Mouse (Mus musculus) intestine, embryonic 16.5 days (tissue): Measurements from ENCODE around the gene Ehd1. TPM values are rescaled to one million over a fixed set of nuclear protein-coding genes. Genes with fewer than 3 reads are reported as not detected.

Experiments used
- ATAC-seq: fragments of 200-750 bp; cut with Nextera tagmentation; 2 replicates; pipeline ENCODE4 v1.8.0; 2017; ENCODE audit warnings: moderate TSS enrichment, moderate library complexity
- H3K27ac ChIP-seq: fragments of 300-500 bp; sonication (generic); 2 replicates; pipeline ENCODE4 v1.5.1; 2014; ENCODE audit warnings: mild to moderate bottlenecking, low read length
- H3K27me3 ChIP-seq: fragments of 300-500 bp; sonication (generic); replicated peaks from 2 replicates; pipeline ENCODE4 v1.6.1; 2014; ENCODE audit warnings: low read length, control low read depth, mixed read lengths; ENCODE audit not compliant: control insufficient read depth, insufficient read depth
- H3K36me3 ChIP-seq: fragments of 300-500 bp; sonication (generic); 2 replicates; pipeline ENCODE4 v1.6.1; 2014; ENCODE audit warnings: low read length, control low read depth; ENCODE audit not compliant: control insufficient read depth, insufficient read depth
- H3K4me1 ChIP-seq: fragments of 300-500 bp; sonication (generic); 2 replicates; pipeline ENCODE4 v1.6.1; 2014; ENCODE audit warnings: low read length, control low read depth, mixed read lengths; ENCODE audit not compliant: control insufficient read depth, insufficient read depth
- H3K4me2 ChIP-seq: fragments of 300-500 bp; sonication (generic); 2 replicates; pipeline ENCODE4 v1.6.1; 2014; ENCODE audit warnings: low read depth, low read length, control low read depth
- H3K4me3 ChIP-seq: fragments of 300-500 bp; sonication (generic); 2 replicates; pipeline ENCODE4 v1.5.1; 2014; ENCODE audit warnings: mild to moderate bottlenecking, low read length
- H3K9ac ChIP-seq: fragments of 300-500 bp; sonication (generic); 2 replicates; pipeline ENCODE4 v1.6.1; 2014; ENCODE audit warnings: low read depth, low read length
- H3K9me3 ChIP-seq: fragments of 300-500 bp; sonication (generic); 2 replicates; pipeline ENCODE4 v1.6.1; 2016; ENCODE audit warnings: low read length, control low read depth; ENCODE audit not compliant: control insufficient read depth
- WGBS: fragments of 180-500 bp; shearing (Covaris S2); extraction: QIAGEN DNeasy Blood & Tissue Kit; methylation state at CpG from one replicate; pipeline ENCODE4 v1.1.7; 2014; 5-methylcytosine and 5-hydroxymethylcytosine counted together
- polyA plus RNA-seq: library from polyadenylated mRNA; unstranded; fragments of >200 nt; fragmentation: Nextera tagmentation; extraction: Ambion mirVana; gene quantifications from 2 replicates; pipeline ENCODE4 v1.2.1, GENCODE M21; 2015

Ehd1 gene
- polyA plus RNA-seq, 1 experiment from 2014 or later: 135 TPM

DNA sequence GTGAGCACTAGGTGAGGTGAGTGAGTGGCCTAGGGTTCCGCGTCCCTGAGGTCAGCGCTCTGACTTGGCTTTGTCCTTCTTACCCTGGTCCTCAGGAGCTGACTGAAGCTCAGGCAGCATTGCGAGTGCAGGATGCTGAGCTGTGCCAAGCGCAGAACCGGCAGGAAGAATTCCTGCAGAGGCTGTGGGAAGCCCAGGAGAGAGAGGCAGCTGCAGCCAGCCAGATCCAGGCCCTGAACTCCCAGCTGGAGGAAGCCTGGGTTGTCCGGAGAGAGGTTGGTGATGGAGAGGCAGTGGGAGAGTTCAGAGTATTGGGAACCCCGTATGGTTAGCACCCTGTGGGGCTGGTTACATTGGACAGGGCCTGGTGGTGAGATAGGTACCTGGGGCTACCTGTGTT lies 37.3 kb downstream of the Ehd1 start:
- Histone ChIP-seq H3K9ac (no peak overlapping the region), H3K9me3 (no peaks in the 10 kb centered on the region), H3K36me3 (peaks cover 44% of the 10 kb centered on the region), H3K4me3 (no peak overlapping the region), H3K27ac (no peak overlapping the region), H3K4me2 (no peak overlapping the region), H3K27me3 (no peaks in the 10 kb centered on the region), H3K4me1 (no peaks in the 10 kb centered on the region)
- no peak for ATAC-seq
- 90% methylated on average over 8 of the region's 8 CpGs for WGBS

DNA sequence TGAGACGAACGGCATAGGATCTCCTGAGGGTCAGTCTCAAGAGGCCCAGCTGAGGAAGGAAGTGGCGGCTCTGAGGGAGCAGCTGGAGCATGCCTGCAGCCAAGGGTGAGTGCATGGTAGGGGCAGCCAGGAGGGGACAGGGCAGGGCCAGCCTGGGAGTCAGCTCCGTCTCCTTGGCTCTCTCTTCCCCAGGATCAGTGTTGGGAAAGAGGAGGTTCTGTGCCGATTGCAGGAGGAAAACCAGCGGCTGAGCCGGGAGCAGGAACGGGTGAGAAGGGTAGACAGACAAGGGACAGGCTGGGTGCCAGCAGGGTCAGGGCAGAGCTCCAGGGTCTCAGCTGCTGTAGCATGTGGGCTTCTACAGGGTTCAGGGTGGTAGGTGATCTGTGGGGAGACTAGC lies 38.0 kb downstream of the Ehd1 start:
- Histone ChIP-seq H3K4me3 (no peak overlapping the region), H3K4me1 (no peaks in the 10 kb centered on the region), H3K4me2 (no peak overlapping the region), H3K36me3 (peaks cover 44% of the 10 kb centered on the region), H3K27me3 (no peaks in the 10 kb centered on the region), H3K27ac (no peak overlapping the region), H3K9me3 (no peaks in the 10 kb centered on the region), H3K9ac (no peak overlapping the region)
- WGBS: 78% methylated on average over 8 of the region's 8 CpGs
- no peak for ATAC-seq

DNA sequence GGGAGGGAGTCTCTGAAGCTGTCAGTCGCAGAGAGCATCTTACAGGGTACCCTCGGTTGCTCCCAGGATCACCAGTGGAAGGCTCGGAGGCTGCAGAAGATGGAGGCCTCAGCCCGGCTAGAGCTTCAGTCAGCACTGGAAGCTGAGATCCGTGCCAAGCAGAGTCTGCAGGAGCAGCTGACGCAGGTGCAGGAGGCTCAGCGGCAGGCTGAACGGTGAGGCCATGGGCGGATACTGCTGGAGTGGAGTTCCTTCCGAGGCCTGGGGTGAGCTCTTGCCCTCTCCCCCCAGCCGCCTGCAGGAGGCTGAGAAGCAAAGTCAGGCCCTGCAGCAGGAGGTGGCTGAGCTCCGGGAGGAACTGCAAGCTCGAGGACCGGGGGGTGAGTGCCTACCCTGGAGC lies 39.0 kb downstream of the Ehd1 start:
- no peak for ATAC-seq
- Histone ChIP-seq H3K4me3 (no peak overlapping the region), H3K9me3 (no peaks in the 10 kb centered on the region), H3K36me3 (peaks cover 43% of the 10 kb centered on the region), H3K27me3 (no peaks in the 10 kb centered on the region), H3K9ac (no peak overlapping the region), H3K4me2 (no peak overlapping the region), H3K27ac (no peak overlapping the region), H3K4me1 (no peaks in the 10 kb centered on the region)
- WGBS: 74% methylated on average over 14 of the region's 14 CpGs

DNA sequence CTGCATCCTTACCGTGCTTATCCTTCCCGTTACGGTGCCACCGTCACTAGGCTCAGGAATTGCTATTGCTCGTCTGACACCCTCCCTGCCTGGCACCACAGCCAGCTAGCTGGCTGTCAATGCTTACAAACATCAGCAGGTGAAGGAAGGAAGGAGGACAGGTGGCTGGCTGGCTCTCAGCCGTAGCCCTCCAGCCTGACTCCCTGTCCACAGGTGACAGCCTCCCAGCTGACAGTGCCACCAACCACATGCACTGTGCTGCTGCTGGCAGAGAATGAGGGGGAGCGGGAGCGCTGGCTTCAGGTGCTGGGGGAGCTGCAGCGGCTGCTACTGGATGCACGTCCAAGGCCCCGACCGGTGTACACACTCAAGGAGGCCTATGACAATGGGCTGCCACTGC lies 41.6 kb downstream of the Ehd1 start:
- H3K9ac ChIP-seq: no peak overlapping the region
- no peaks in the 10 kb centered on the region for H3K4me1 ChIP-seq
- no peak overlapping the region for H3K27ac ChIP-seq
- no peaks in the 10 kb centered on the region for H3K9me3 ChIP-seq
- no peaks in the 10 kb centered on the region for H3K27me3 ChIP-seq
- ATAC-seq: no peak
- WGBS: 91% methylated on average over 12 of the region's 12 CpGs
- no peak overlapping the region for H3K4me3 ChIP-seq
- no peak overlapping the region for H3K4me2 ChIP-seq
- H3K36me3 ChIP-seq: peaks cover 34% of the 10 kb centered on the region

DNA sequence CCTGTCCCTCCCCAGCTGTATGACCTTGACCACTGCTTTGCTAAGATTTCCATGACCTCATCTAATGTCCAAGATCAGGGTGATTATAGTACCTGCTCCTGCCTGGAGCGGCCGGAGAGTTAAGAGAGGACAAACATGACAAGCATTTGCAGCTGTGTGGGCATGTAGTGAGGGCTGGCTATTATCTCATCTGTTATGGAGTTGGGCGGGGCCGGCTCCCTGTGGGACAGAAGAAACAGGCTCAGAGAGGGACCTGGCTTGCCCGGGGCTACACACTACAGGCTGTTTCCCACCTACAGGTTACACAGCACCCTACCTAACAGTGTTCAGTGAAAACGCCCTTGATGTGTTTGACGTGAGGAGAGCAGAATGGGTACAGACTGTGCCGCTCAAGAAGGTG lies 44.8 kb downstream of the Ehd1 start:
- H3K9ac ChIP-seq: no peak overlapping the region
- no peaks in the 10 kb centered on the region for H3K9me3 ChIP-seq
- no peak overlapping the region for H3K4me2 ChIP-seq
- H3K4me3 ChIP-seq: no peak overlapping the region
- no peaks in the 10 kb centered on the region for H3K27me3 ChIP-seq
- no peak overlapping the region for H3K27ac ChIP-seq
- peaks cover 20% of the 10 kb centered on the region; the same call in 1 of the 2 replicates for H3K36me3 ChIP-seq
- no peak for ATAC-seq
- no peaks in the 10 kb centered on the region for H3K4me1 ChIP-seq
- 66% methylated on average over 8 of the region's 8 CpGs for WGBS

DNA sequence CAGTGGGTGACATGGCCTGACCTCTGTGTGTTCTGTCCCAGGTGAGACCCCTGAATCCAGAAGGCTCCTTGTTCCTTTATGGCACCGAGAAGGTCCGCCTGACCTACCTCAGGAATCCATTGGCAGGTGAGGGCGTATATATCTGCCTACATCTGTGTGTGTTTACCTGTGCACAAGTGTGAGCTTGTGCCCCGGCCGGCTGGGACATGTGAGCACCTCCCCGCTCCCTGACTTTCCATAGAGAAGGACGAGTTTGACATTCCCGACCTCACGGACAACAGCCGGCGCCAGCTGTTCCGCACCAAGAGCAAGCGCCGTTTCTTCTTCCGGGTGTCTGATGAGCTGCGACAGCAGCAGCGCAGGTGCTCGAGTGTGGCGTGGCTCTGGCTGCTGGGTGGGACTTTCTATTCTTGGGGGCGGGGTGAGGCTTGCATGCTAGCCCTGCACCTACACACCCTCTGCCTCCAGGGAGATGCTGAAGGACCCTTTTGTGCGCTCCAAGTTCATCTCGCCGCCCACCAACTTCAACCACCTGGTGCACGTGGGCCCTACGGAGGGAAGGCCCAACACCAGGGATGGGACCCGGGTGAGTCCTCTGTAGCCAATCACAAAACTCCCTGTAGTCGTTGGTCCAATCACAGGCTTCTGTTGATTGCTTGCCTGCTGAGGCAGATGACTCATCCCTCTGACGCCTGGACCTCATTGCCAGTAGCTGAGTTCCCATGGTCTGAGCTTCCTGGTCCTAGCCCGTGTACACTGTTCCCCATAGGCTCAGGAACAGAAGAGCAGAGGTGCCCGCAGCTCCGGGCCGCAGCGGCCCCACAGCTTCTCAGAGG lies 45.5 kb downstream of the Ehd1 start:
- Histone ChIP-seq H3K9ac (no peak overlapping the region), H3K9me3 (no peaks in the 10 kb centered on the region), H3K4me2 (no peak overlapping the region), H3K36me3 (peaks cover 14% of the 10 kb centered on the region; the same call in 1 of the 2 replicates), H3K27ac (no peak overlapping the region), H3K27me3 (no peaks in the 10 kb centered on the region), H3K4me3 (no peak overlapping the region), H3K4me1 (no peaks in the 10 kb centered on the region)
- ATAC-seq: peak; percentile 75
- 71% methylated on average over 33 of the region's 33 CpGs for WGBS

DNA sequence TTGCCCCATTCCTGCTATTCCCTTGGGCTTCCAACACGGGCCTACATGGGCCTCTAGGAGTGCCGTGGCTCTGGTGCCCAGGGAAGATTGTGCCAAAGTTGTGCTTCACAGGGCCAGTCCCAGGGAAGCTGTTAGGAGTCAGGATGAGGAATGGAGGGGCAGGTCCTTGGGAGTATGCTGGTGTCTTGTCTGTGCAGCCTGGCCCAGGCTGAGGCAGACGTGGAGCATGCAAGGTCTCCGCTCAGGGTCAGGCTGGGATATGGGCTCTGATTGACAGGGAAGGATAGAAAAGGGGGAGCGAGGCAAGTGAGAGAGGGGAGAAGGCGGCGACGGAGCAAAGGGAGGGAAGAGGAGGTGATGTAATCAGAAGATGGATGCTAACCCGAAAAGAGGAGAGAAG lies 48.2 kb downstream of the Ehd1 start:
- Histone ChIP-seq H3K9me3 (no peaks in the 10 kb centered on the region), H3K27me3 (no peaks in the 10 kb centered on the region), H3K4me1 (no peaks in the 10 kb centered on the region), H3K4me3 (no peak overlapping the region), H3K9ac (no peak overlapping the region), H3K27ac (no peak overlapping the region), H3K36me3 (no peaks in the 10 kb centered on the region; the same call in 1 of the 2 replicates), H3K4me2 (no peak overlapping the region)
- 83% methylated on average over 9 of the region's 9 CpGs for WGBS
- no peak for ATAC-seq

DNA sequence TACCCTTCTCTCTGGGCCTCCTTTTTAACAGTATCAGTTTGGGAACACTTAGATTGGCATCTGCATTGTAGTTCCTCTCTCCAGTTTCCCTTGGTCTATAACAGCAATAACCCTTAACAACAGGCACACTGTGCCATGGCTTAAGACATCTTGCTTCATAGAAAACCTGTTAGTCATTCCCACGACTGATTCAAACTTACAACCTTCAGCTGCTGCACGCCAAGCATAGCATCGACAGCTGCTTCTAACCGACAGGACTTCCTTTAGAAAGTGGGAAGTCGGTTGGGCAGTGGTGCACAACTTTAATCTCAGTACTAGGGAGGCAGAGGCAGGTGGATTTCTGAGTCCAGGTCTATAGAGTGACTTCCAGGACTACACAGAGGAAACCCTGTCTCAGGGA lies 54.7 kb downstream of the Ehd1 start:
- H3K36me3 ChIP-seq: no peaks in the 10 kb centered on the region
- 59% methylated on average over 5 of the region's 5 CpGs for WGBS
- peaks cover 16% of the 10 kb centered on the region for H3K4me1 ChIP-seq
- H3K9me3 ChIP-seq: no peaks in the 10 kb centered on the region
- 0 out of 2 replicates have a peak overlapping the region, but pooled peaks have one; percentile 36 for H3K9ac ChIP-seq
- H3K4me2 ChIP-seq: 0 out of 2 replicates have a peak overlapping the region, but pooled peaks have one; percentile 42
- no peak overlapping the region for H3K4me3 ChIP-seq
- no peak overlapping the region for H3K27ac ChIP-seq
- no peak for ATAC-seq
- no peaks in the 10 kb centered on the region for H3K27me3 ChIP-seq

DNA sequence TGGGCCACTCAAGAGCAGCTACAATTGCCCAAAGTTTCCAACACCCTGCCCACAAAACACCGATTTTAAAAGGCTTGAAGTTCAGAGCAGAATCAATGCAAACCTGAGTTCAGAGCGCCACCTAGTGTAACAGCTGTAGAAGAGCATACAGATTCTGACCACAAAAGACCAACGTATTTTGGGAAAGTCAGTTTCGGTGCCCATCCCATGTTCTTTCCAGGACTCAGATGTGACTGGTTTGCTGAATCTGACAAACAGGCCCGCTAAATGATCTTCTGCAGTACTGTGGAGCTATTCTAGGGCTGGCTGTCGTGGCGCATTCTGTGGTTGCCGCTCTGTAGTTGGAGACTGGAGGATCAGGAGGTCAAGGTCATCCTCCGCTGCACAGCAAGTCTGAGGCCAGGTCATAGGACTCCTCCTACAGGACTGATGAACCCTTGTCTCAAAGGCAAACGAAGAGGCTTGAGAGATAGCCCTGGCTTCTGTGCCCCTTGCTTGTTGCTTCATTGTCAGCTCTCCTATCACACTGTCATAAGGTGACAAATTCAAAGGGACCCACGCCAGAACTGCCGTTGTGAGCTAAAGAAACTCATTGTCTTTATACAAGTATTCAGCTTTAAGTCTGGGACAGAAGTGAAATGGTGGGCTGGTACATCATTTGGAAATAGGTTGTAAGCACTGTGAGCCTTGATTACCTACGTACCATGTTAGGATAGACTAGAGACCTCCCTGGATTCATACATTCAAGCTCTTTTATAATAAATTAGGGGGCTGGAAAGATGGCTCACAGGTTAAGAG lies 55.4 kb downstream of the Ehd1 start:
- no peak overlapping the region for H3K27ac ChIP-seq
- H3K9me3 ChIP-seq: no peaks in the 10 kb centered on the region
- ATAC-seq: no peak
- 22% methylated on average over 13 of the region's 13 CpGs for WGBS
- H3K4me1 ChIP-seq: peaks cover 24% of the 10 kb centered on the region
- H3K36me3 ChIP-seq: no peaks in the 10 kb centered on the region
- no peaks in the 10 kb centered on the region for H3K27me3 ChIP-seq
- H3K4me2 ChIP-seq: peak overlapping the region; percentile 42
- peak overlapping the region; percentile 53; the same call in 1 of the 2 replicates for H3K9ac ChIP-seq
- no peak overlapping the region for H3K4me3 ChIP-seq
